Mouse (Mus musculus): ENCODE data around the gene Ssbp4. TPM values are rescaled to one million over a fixed set of nuclear protein-coding genes. Genes with fewer than 3 reads are reported as not detected.
"Not testable (repeated sequence)": the region's sequence is repeated elsewhere in the genome, so short reads cannot be mapped to it uniquely, and the experiment has no call there.

Ssbp4 gene
- total RNA-seq, 2 experiments from 2014 or later, result 11.6 to 19.4 TPM

DNA sequence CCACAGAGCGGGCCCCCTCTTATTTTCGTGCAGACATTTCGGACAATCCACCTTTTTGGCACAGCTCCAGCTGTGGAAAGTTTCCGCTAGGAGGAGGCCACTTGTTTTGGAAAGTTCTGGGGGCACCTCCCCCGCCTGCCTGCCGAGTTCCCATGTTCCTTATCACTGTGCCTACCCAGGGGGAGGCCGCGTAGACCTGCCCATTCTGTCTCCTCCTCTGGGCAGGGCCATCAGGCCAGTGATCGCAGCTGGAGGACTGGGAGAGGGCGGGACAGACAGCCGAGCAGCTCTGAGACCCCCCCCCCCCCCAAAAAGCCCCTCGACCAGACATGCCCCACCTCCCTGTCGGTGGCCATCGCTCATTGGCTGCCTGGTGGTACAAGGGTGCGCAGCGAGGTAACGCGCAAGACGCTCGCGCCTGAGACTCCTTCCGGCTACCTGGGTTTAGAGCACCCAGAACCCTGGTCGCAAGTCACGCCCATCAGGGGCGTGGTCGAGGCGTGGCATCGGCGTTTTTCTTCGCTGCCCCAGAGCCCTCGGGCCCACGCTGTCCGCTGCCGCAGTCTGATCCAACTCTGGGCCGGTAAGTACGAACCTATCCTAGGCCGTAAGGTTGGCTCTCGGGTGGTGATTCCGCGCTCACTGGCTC lies 14.6 kb downstream of the Ssbp4 start, which contains the start of gene Isyna1:
TSS of gene Isyna1 (plus strand) at position 413 of the 649 bp plus-strand sequence.
- peak; percentile 68 for DNase-seq (ENCODE audit: low spot score)

DNA sequence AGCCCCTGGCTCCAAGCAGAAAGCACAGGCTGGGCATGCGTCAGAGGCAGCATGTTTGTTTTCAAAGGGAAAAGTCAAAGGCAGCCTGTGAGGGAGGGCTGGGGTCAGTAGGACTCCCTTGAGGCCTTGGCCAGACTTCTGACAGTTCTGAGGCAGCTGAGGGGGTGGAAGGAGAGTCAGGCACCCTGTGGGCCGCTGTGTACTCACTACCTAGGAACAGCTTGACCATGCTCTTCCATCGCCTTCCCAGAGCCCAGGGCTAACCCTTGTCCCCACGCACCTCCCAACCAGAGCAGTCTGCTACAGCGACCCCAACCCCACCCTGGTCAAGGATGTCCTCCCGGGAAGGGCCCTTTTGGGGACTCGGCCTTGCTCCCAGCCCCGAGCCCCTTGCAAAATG lies 15.5 kb downstream of the Ssbp4 start:
- DNase-seq (ENCODE audit: low spot score), result no peak

DNA sequence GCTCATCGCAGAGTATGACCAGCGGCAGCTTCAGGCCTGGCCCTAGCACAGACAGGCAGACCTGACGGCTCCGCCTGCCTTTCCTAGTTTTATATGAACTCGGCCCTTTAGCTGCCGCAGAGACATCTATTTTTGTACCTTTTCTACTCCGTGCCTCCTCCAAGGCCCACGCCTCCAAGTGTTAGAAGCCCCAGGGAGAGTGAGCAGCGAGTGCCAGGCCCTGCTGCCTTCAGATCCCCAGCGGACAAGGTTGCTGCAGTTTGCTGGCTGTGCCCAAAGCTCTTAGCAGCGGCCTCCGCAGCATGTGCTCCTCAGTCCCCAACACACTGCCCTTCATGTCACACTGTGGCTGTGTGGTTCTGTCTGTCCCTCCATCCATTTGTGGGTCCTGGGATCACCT lies 17.1 kb downstream of the Ssbp4 start:
- no peak for DNase-seq (ENCODE audit: low spot score)

DNA sequence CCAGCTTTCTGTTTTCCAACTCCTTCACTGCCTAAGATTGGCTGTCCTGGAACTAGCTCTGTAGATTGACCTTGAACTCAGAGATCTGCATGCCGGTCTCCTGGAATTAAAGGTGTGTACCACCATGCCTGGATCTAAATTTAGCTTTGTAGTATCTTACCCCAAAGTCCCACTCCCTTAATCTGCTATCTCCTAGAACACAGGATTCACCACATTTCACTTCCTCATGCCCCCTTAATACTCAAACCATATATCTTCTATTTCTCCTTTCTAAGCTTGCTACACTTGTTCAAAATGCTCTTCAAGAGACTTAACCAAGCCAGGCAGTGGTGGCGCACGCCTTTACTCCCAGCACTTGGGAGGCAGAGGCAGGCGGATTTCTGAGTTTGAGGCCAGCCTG lies 20.7 kb downstream of the Ssbp4 start:
- DNase-seq (ENCODE audit: low spot score), result not testable (repeated sequence)

DNA sequence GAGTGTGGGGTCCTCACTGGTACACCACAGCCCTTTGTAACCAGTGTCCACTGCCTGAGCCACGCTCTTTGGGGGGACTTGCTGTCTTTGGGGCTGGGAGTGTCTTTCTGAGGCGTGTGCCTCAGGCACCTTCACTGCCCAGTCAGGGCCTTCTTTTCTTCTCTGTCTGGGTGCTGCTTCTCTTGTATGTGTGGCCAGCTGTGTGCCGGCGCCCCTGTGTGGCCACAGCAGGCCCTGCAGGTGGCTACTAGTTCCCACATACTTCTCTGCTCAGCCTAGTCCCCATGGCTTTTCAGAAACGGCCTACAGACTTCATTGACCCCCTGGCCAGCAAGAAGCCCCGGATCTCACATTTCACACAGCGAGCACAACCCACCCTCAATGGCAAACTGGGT lies 23.4 kb downstream of the Ssbp4 start:
- DNase-seq (ENCODE audit: low spot score), result peak; percentile 64

DNA sequence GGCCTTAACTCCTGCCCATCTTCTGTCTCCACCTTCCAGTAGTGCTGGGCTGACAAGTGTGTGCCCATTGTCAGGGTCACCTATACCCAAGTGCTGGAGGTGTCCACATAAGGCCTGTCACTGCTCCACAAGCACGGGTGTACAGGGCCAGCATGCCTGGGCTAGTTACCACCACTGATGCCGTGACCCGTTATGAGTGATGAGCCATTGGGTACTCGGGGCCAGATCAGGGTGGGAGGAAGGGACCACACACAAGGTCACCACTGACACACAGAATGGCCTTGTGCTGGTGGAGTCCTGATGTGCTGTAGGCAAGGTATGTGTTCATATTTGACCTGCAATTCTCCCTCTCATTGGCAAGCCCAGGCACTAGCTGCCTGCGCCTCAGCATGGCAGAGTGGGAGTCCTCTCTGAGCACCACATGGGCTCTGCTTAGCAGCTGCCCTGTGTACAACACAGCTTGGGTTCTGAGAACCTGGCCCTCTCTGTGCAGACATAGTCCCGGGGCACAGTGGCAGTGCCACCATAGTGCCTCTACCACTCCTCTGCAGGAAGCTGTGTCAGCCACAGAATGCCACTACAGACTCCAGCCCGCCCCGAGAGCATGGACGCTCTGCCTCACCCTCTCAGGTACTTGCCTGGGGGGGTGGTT lies 23.9 kb downstream of the Ssbp4 start:
- DNase-seq (ENCODE audit: low spot score), result no peak

DNA sequence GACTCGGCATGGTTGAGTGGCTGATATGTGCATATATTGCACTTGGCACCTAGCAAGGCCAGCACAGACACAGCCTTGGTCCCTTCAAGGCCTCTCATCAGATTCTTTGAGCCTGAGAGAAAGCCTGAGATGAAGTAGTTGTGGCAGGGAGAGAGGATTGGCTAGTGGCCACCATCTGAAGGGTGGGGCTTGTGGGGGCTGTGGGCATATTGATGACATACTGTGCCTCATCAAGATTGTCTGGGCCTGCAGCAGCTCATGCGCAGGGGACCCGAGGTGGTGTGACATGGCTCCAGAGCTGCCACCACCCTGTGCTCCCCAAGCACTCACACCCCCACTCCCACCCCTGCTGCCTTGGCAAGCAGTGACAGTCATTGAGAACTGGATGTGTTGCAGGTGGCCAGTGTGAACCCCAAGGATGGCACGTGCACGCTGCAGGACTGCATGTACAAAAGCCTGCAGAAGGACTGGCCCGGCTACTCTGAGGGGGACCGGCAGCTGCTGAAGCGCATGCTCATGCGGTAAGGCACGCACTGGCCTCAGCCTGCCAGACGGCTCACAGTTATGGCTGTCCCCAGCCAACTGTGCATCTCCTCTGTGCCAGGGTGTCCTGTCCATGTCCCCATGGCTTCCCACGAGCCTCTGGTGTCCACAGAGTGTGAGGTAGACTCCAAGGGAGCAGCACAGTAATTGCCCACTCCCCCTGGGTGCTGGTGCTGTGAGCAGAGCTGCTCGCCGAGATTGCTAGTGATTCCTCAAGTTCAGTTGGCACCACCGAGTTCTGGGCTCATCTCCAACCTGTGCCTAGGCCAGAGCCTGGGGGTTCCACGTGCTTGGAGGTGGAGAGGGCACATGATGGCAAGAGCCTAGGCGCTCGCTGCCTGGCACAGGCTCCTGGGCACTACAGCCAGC lies 24.9 kb downstream of the Ssbp4 start:
- peak; percentile 82 for DNase-seq (ENCODE audit: low spot score)

DNA sequence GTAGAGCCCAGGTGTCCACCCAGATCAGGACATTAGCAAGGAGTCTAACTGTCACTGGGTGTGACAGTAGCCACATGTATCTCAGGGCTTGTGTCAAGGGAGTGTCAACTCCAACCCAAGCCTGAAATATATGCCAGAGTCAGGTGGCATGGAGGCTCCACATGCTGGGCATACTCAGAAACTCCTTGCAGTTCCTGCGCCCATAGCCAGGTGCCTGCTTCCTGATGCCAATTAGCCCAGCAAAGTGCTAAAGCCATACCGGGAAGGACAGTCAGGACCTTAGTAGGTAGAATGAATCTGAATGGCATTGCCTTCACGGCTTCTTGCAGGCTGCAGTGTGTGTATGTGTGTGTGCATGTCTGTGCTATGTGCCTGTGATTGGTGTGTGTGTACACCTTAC lies 31.5 kb downstream of the Ssbp4 start:
- DNase-seq (ENCODE audit: low spot score), result no peak

DNA sequence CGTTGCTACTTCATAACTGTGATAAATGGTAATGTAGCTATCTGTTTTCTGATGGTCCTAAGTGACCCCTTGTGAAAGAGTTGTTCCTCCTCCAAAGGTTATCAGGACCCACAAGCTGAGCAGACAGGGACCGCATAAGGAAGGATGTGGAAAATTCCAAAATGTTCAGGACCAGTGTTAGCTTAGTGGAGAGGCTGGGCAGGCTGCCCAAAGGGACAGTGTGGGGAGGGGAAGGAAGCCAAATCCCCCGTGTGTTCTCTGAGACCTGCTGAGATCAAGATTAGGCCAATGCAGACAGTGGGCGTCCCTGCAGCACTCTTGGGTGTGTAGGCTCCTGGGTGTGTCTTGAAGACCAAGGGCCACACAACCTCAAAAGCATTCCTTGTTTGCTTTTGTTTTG lies 33.8 kb downstream of the Ssbp4 start:
- peak; percentile 55 for DNase-seq (ENCODE audit: low spot score)

DNA sequence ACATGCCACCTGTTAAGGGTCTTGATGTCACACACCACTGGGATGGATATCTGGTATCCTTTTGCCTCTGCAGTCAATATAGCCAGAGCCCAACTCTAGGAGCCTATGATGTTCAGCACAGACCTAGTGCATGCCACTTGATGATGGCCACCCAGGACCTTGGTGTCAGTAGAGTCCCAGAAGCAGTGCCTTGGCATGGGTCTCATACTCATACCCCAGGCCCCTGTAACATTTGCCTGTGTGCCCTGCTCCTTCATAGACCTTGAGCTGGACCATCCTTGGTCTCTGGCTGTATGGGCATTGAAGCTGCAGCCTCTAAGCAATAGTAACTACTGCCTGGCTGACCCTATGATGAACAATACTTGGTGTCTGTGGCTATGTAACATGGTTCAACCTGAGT lies 34.4 kb downstream of the Ssbp4 start:
- DNase-seq (ENCODE audit: low spot score), result no peak

DNA sequence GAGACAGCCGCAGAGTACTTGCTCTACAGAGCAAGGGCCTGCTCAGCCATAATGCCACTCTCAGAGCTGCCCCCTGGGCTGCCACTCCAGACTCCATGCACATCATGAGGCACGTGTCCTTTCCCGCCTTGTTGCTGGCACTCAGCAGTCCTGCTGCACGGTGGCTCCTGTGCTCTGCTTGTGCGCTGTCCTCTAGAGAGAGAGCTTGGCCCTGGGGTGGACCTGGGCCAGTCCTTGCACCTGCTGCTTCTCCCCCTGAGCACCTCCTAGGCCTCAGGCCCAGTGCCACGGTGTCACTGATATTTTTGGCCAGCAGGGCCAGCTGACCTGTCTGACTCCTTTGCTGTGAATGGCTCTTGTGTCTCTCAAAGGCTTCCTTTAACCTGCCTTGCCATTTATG lies 37.7 kb downstream of the Ssbp4 start:
- DNase-seq (ENCODE audit: low spot score), result peak; percentile 89

DNA sequence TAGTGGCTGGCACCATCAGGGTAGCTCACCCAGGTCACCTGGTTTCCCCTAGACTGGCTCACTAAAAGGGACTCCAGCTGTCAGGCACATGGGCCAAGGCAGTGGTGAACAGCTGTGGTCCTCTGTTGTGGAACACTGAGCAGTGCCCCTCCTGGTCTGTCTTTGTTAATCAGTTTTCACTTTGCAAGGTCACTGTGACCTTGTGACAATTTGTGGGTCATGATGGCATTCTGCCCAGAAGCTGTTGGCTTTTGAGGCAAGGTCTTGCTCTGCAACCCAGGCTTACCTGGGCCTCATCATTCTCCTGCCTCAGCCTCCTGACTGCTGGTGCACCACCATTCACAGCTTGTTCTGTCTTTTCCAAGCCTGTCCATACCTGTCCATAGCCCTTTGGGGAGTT lies 38.3 kb downstream of the Ssbp4 start:
- no peak for DNase-seq (ENCODE audit: low spot score)

DNA sequence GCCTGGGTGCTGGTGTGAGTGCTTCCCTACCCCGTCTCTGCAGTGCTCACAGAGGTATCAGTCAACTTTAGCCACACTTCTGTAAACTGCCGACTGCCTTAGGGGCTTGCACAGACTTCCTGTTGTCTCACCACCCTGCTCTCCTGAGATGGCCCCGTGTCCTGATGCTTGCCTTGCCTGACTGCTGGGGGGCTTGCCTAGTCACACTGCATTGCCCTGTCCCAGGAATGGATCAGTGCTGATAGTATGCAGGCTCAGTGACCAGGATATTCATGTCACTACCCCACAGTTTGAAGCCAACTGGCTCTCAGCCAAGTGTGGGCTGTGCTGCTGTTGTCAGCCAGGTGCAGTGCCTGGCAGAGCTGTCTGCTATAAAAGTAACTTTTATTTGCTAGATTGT lies 43.1 kb downstream of the Ssbp4 start:
- no peak for DNase-seq (ENCODE audit: low spot score)

DNA sequence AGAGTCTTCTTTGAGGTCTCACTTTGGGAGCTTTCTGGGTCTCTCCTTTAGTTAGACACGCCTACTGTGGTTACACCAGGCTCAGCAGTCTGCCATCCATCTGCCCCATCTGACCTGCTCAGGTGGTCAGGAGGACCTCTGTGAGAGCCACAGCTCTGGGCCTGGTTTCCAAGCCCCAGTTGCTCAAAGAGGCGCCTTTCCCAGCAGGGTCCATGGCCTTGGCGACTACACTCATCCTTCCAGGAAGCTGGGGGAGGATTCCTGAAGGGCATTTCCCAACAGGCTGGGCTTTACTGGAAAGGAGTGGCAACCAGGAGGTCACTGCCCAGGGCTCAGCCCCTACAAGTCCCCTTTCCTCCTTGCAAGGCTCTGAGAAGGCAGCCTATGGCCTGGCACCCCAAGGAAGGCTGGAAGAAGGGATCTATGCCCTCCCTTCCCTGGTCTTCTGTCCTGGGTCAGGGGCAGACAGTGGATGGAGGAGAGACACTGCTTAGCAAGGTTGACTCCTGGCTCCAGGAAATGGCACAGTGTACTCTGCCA lies 43.9 kb downstream of the Ssbp4 start:
- no peak for DNase-seq (ENCODE audit: low spot score)

DNA sequence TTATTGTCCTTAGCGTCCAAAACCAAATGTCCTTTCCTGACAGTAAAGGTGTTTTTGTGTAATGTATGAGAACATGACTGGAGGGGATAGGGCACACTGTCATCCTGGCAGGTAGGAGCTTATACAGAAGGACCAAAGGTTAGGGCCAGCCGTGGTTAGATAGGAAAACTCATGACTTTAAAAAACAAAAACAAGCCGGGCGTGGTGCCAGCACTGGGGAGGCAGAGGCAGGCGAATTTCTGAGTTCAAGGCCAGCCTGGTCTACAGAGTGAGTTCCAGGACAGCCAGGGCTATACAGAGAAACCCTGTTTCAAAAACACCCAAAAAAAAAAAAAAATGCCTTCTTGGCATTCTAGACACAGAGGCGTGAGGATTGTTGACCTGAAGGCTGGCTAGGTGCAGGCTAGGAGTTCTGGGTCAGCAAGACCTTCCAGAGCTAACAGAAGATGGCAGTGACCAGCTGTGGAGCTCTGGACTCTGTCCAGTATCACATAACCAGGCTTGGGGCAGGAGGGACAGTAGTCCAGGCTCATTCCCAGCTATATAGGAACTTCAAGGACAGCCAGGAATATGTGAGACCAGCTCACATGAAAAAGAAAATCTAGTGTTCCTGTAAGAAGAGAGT lies 44.8 kb downstream of the Ssbp4 start:
- DNase-seq (ENCODE audit: low spot score), result no peak

DNA sequence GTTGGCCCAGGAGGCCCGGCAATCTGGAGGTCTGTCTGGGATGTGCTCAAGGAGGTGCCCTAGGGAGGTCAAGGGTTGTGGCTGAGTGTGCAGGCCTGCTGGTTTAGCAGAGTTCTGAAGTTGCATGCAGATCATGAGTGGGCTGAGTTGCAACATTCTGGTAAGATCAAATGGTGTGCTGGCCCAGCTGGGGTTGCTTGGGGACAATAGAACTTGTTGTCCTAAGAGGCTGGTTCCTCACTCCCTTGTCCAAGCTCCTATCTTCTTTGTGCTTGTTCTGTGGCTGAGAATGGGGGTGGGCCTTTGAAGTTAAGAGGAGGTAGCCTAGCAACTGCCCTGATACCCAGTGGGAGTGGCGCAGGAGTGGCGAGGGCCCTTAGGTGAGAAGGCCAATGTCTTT lies 45.9 kb downstream of the Ssbp4 start:
- DNase-seq (ENCODE audit: low spot score), result no peak

DNA sequence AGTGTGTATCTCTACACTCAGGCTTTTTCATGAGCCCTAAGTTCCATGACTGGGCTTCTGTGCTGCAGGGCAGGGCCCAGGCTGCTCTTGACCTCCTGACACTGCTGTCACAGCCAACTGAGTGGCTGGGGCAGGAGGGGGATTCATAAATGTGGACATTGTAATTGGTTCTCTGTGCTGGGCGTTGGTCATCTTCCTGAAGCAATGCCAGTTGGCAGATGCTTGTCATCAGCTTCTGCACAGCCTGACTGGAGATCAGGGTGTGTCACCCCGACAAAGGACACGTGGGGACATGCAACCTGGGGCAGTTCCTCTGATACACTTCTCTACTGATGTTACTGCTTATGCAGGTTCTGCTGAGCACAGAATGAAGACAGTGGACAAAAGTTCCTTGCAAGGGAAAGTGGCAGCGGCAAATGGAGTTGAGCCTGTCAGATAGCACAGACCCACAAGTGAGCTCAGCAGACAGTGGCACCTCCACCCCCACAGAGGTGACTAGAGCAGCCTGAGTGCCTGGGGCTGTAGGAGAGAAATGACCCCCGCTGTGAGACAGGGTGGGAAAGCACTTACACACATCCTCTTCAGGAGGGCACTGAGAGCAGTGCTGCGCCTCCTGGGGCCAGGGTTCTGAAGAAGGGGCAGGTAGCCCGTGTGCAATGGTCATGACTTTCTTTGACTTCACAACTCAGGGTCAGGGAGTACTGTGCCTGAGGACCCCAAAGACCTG lies 46.7 kb downstream of the Ssbp4 start:
- DNase-seq (ENCODE audit: low spot score), result peak; percentile 82

DNA sequence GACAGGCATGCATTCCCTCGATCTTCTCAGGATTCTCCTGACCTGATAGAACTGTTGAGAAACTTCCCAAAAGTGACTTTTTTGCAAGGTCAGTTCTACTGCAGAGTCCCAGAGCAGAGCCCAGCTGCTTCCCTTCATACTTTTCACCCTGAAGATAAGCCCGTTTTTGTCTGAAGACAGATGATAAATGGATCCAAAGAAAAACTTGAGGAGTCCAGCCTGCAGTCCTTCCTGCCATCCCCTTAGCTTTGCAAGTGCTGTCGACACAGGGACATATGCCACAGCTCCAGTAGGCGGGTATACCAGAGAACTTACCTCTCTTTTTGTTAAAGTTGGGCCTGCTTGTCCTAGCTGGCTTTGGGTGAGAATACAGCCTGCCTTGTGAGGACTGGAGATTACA lies 47.3 kb downstream of the Ssbp4 start:
- DNase-seq (ENCODE audit: low spot score), result no peak

DNA sequence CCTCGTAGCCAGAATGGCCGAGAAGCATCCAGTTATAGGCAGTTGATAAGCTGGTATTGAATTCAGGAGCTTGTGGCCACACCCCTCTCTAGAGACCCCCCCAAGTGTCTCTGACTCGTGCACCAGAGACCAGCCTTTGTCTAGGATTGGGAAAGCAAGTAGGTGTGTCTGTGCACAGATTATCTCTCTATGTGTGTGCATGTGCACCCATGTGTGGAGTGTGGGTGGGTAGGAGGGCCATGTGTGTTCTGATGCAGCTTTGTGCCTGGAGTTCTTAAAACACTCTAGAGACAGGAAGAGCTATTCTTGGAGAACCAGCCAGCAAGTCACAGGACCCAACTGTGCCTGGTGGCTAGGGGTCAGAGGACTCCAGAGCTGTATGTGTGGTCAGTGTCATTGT lies 48.1 kb downstream of the Ssbp4 start:
- DNase-seq (ENCODE audit: low spot score), result no peak

DNA sequence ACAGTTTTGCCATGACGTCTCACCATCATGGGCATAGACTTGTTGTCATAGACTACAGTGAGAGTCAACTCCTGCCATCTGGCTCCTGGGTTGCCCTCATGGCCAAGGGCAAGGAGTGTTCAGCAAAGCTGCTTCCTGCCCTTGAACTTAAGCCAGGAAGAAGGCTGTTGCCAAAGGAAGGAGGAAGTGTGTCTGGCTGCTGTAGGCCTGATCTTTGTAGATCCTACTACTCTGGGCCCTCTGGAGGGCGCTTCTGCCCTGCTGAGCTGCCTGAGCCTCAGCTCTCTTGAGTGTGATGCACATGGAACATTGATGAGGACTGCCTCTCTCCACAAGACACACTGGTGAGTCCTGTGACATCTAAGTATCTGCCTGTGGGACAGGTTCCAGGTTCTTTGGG lies 48.6 kb downstream of the Ssbp4 start:
- peak; percentile 74 for DNase-seq (ENCODE audit: low spot score)

DNA sequence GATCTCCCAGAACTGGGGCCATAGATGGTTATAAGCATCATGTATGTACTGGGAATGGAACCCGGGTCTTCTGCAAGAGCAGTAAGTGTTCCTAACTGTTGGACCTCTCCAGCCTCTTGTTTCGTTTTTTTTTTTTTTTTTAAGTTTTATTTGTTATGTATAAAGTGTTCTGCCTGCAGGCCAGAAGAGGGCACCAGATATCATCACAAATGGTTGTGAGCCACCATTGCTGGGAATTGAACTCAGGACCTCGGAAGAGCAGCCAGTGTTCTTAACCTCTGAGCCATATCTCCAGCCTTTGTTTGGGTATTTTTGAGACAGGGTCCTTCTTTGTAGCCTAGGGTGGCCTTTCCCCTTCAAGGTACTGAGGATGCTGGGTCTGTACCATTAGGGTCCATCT lies 49.7 kb downstream of the Ssbp4 start:
- DNase-seq (ENCODE audit: low spot score), result no peak

Data from gastrocnemius, adult 18-20 months (tissue).